Mouse (Mus musculus): ENCODE results near the gene Ezr. TPM values are rescaled to one million over a fixed set of nuclear protein-coding genes. Genes with fewer than 3 reads are reported as not detected.

Ezr gene
- polyA plus RNA-seq, 1 experiment from 2014 or later, result 74.3 TPM

- Histone ChIP-seq H3K4me1 (ENCODE audit: control insufficient read depth, insufficient read depth, low read length) (peaks cover 23% of the 10 kb centered on the region), H3K4me2 (ENCODE audit: low read depth) (no peak overlapping the region), H3K36me3 (ENCODE audit: control insufficient read depth, insufficient read depth, low read length) (no peaks in the 10 kb centered on the region), H3K9ac (ENCODE audit: low read length) (no peak overlapping the region), H3K27ac (ENCODE audit: low read depth, low read length) (no peak overlapping the region), H3K27me3 (ENCODE audit: control insufficient read depth, insufficient read depth, low read length) (no peaks in the 10 kb centered on the region), H3K4me3 (ENCODE audit: low read depth, low read length) (no peak overlapping the region), H3K9me3 (ENCODE audit: control insufficient read depth, low read length) (no peaks in the 10 kb centered on the region)
- no peak for ATAC-seq (ENCODE audit: insufficient read depth, low FRiP score, low TSS enrichment)
- WGBS, result 74% methylated on average over 5 of the region's 5 CpGs
- DNase-seq (ENCODE audit: low spot score), result no peak
These were observed 14.8 kb downstream of the Ezr start for GRCm38 (mm10) chr17:6767771-6768170.

- Histone ChIP-seq H3K4me1 (ENCODE audit: control insufficient read depth, insufficient read depth, low read length) (peaks cover 23% of the 10 kb centered on the region), H3K27ac (ENCODE audit: low read depth, low read length) (no peak overlapping the region), H3K9ac (ENCODE audit: low read length) (no peak overlapping the region; the same call in 1 of the 2 replicates), H3K36me3 (ENCODE audit: control insufficient read depth, insufficient read depth, low read length) (no peaks in the 10 kb centered on the region), H3K27me3 (ENCODE audit: control insufficient read depth, insufficient read depth, low read length) (no peaks in the 10 kb centered on the region), H3K9me3 (ENCODE audit: control insufficient read depth, low read length) (no peaks in the 10 kb centered on the region), H3K4me3 (ENCODE audit: low read depth, low read length) (no peak overlapping the region), H3K4me2 (ENCODE audit: low read depth) (no peak overlapping the region)
- ATAC-seq (ENCODE audit: insufficient read depth, low FRiP score, low TSS enrichment) (no peak), DNase-seq (ENCODE audit: low spot score) (no peak)
- WGBS, result 72% methylated on average over 4 of the region's 4 CpGs
These were observed 15.8 kb downstream of the Ezr start for GRCm38 (mm10) chr17:6766823-6767222.

- no peak overlapping the region for H3K4me2 ChIP-seq (ENCODE audit: low read depth)
- no peak for ATAC-seq (ENCODE audit: insufficient read depth, low FRiP score, low TSS enrichment)
- no peak for DNase-seq (ENCODE audit: low spot score)
- peaks cover 23% of the 10 kb centered on the region for H3K4me1 ChIP-seq (ENCODE audit: control insufficient read depth, insufficient read depth, low read length)
- no peak overlapping the region for H3K4me3 ChIP-seq (ENCODE audit: low read depth, low read length)
- H3K27ac ChIP-seq (ENCODE audit: low read depth, low read length), result 0 out of 2 replicates have a peak overlapping the region, but pooled peaks have one; percentile 10
- H3K9me3 ChIP-seq (ENCODE audit: control insufficient read depth, low read length), result no peaks in the 10 kb centered on the region
- no peak overlapping the region for H3K9ac ChIP-seq (ENCODE audit: low read length)
- 24% methylated on average over 2 of the region's 2 CpGs for WGBS
- no peaks in the 10 kb centered on the region for H3K36me3 ChIP-seq (ENCODE audit: control insufficient read depth, insufficient read depth, low read length)
- H3K27me3 ChIP-seq (ENCODE audit: control insufficient read depth, insufficient read depth, low read length), result no peaks in the 10 kb centered on the region
These were observed 16.7 kb downstream of the Ezr start for GRCm38 (mm10) chr17:6765886-6766285.

- Histone ChIP-seq H3K4me1 (ENCODE audit: control insufficient read depth, insufficient read depth, low read length) (peaks cover 25% of the 10 kb centered on the region), H3K9ac (ENCODE audit: low read length) (no peak overlapping the region), H3K9me3 (ENCODE audit: control insufficient read depth, low read length) (no peaks in the 10 kb centered on the region), H3K4me2 (ENCODE audit: low read depth) (no peak overlapping the region), H3K36me3 (ENCODE audit: control insufficient read depth, insufficient read depth, low read length) (no peaks in the 10 kb centered on the region), H3K27ac (ENCODE audit: low read depth, low read length) (no peak overlapping the region), H3K4me3 (ENCODE audit: low read depth, low read length) (no peak overlapping the region), H3K27me3 (ENCODE audit: control insufficient read depth, insufficient read depth, low read length) (no peaks in the 10 kb centered on the region)
- DNase-seq (ENCODE audit: low spot score), result no peak
- ATAC-seq (ENCODE audit: insufficient read depth, low FRiP score, low TSS enrichment), result no peak
- 75% methylated on average over 4 of the region's 4 CpGs for WGBS
These were observed 17.9 kb downstream of the Ezr start for GRCm38 (mm10) chr17:6764730-6765129.

GRCm38 (mm10) chr17:6764227-6764593 is 18.4 kb downstream of the Ezr start:
- H3K9me3 ChIP-seq (ENCODE audit: control insufficient read depth, low read length), result no peaks in the 10 kb centered on the region
- H3K9ac ChIP-seq (ENCODE audit: low read length), result no peak overlapping the region
- no peaks in the 10 kb centered on the region for H3K36me3 ChIP-seq (ENCODE audit: control insufficient read depth, insufficient read depth, low read length)
- ATAC-seq (ENCODE audit: insufficient read depth, low FRiP score, low TSS enrichment), result no peak
- H3K27me3 ChIP-seq (ENCODE audit: control insufficient read depth, insufficient read depth, low read length), result no peaks in the 10 kb centered on the region
- 59% methylated on average over 7 of the region's 7 CpGs for WGBS
- H3K4me2 ChIP-seq (ENCODE audit: low read depth), result no peak overlapping the region
- no peak overlapping the region for H3K4me3 ChIP-seq (ENCODE audit: low read depth, low read length)
- H3K4me1 ChIP-seq (ENCODE audit: control insufficient read depth, insufficient read depth, low read length), result peaks cover 25% of the 10 kb centered on the region
- no peak overlapping the region for H3K27ac ChIP-seq (ENCODE audit: low read depth, low read length)
- DNase-seq (ENCODE audit: low spot score), result no peak

- ATAC-seq (ENCODE audit: insufficient read depth, low FRiP score, low TSS enrichment), result no peak
- Histone ChIP-seq H3K4me1 (ENCODE audit: control insufficient read depth, insufficient read depth, low read length) (peaks cover 25% of the 10 kb centered on the region), H3K27ac (ENCODE audit: low read depth, low read length) (no peak overlapping the region), H3K36me3 (ENCODE audit: control insufficient read depth, insufficient read depth, low read length) (no peaks in the 10 kb centered on the region), H3K4me3 (ENCODE audit: low read depth, low read length) (no peak overlapping the region), H3K4me2 (ENCODE audit: low read depth) (no peak overlapping the region), H3K27me3 (ENCODE audit: control insufficient read depth, insufficient read depth, low read length) (no peaks in the 10 kb centered on the region), H3K9ac (ENCODE audit: low read length) (no peak overlapping the region), H3K9me3 (ENCODE audit: control insufficient read depth, low read length) (no peaks in the 10 kb centered on the region)
- DNase-seq (ENCODE audit: low spot score), result no peak
- 33% methylated on average over 7 of the region's 7 CpGs for WGBS
These were observed 18.9 kb downstream of the Ezr start for GRCm38 (mm10) chr17:6763513-6764226.

- no peak overlapping the region for H3K4me2 ChIP-seq (ENCODE audit: low read depth)
- H3K4me3 ChIP-seq (ENCODE audit: low read depth, low read length), result no peak overlapping the region
- 42% methylated on average over 9 of the region's 9 CpGs for WGBS
- peaks cover 14% of the 10 kb centered on the region for H3K4me1 ChIP-seq (ENCODE audit: control insufficient read depth, insufficient read depth, low read length)
- no peaks in the 10 kb centered on the region for H3K27me3 ChIP-seq (ENCODE audit: control insufficient read depth, insufficient read depth, low read length)
- peak; percentile 41 for DNase-seq (ENCODE audit: low spot score)
- no peak for ATAC-seq (ENCODE audit: insufficient read depth, low FRiP score, low TSS enrichment)
- no peaks in the 10 kb centered on the region for H3K36me3 ChIP-seq (ENCODE audit: control insufficient read depth, insufficient read depth, low read length)
- no peak overlapping the region for H3K27ac ChIP-seq (ENCODE audit: low read depth, low read length)
- H3K9me3 ChIP-seq (ENCODE audit: control insufficient read depth, low read length), result no peaks in the 10 kb centered on the region
- H3K9ac ChIP-seq (ENCODE audit: low read length), result no peak overlapping the region
These were observed 22.8 kb downstream of the Ezr start for GRCm38 (mm10) chr17:6759717-6760292.

- no peaks in the 10 kb centered on the region; the same call in 1 of the 2 replicates for H3K36me3 ChIP-seq (ENCODE audit: control insufficient read depth, insufficient read depth, low read length)
- no peak for ATAC-seq (ENCODE audit: insufficient read depth, low FRiP score, low TSS enrichment)
- no peak overlapping the region for H3K27ac ChIP-seq (ENCODE audit: low read depth, low read length)
- no peaks in the 10 kb centered on the region for H3K27me3 ChIP-seq (ENCODE audit: control insufficient read depth, insufficient read depth, low read length)
- DNase-seq (ENCODE audit: low spot score), result no peak
- H3K9ac ChIP-seq (ENCODE audit: low read length), result no peak overlapping the region
- H3K4me2 ChIP-seq (ENCODE audit: low read depth), result no peak overlapping the region
- H3K4me1 ChIP-seq (ENCODE audit: control insufficient read depth, insufficient read depth, low read length), result peaks cover 10% of the 10 kb centered on the region
- no peak overlapping the region for H3K4me3 ChIP-seq (ENCODE audit: low read depth, low read length)
- H3K9me3 ChIP-seq (ENCODE audit: control insufficient read depth, low read length), result no peaks in the 10 kb centered on the region
- 88% methylated on average over 8 of the region's 8 CpGs for WGBS
These were observed 23.7 kb downstream of the Ezr start for GRCm38 (mm10) chr17:6758845-6759244.

- Histone ChIP-seq H3K27me3 (ENCODE audit: control insufficient read depth, insufficient read depth, low read length) (no peaks in the 10 kb centered on the region), H3K4me1 (ENCODE audit: control insufficient read depth, insufficient read depth, low read length) (0 out of 2 replicates have a peak, but pooled peaks cover 2% of the 10 kb centered on the region), H3K27ac (ENCODE audit: low read depth, low read length) (no peak overlapping the region), H3K9ac (ENCODE audit: low read length) (no peak overlapping the region), H3K9me3 (ENCODE audit: control insufficient read depth, low read length) (no peaks in the 10 kb centered on the region), H3K4me2 (ENCODE audit: low read depth) (no peak overlapping the region), H3K4me3 (ENCODE audit: low read depth, low read length) (no peak overlapping the region), H3K36me3 (ENCODE audit: control insufficient read depth, insufficient read depth, low read length) (no peaks in the 10 kb centered on the region; the same call in 1 of the 2 replicates)
- ATAC-seq (ENCODE audit: insufficient read depth, low FRiP score, low TSS enrichment), result no peak
- DNase-seq (ENCODE audit: low spot score), result no peak
- WGBS, result 97% methylated on average over 16 of the region's 16 CpGs
These were observed 24.7 kb downstream of the Ezr start for GRCm38 (mm10) chr17:6757902-6758301.

All from neural tube, embryonic 11.5 days (tissue).